Mouse (Mus musculus) hindbrain, embryonic 11.5 days (tissue): Measurements from ENCODE around the gene Zfp619. TPM values are rescaled to one million over a fixed set of nuclear protein-coding genes. Genes with fewer than 3 reads are reported as not detected.
A peak's percentile ranks its signal among the peaks of the same experiment; 100 is the strongest.
"Not testable (repeated sequence)": the region's sequence is repeated elsewhere in the genome, so short reads cannot be mapped to it uniquely, and the experiment has no call there.

ENCODE experiments used
- ATAC-seq: fragments of 200-750 bp; cut with Nextera tagmentation; 2 replicates; pipeline ENCODE4 v1.8.0; 2017; ENCODE audit warnings: mild to moderate bottlenecking, moderate TSS enrichment, moderate library complexity; ENCODE audit not compliant: low FRiP score
- DNase-seq: peaks from one replicate; pipeline ENCODE4 v3.0.0-alpha.2; 2015; ENCODE audit warnings: low spot score
- H3K27ac ChIP-seq: fragments of 300-500 bp; sonication (generic); 2 replicates; pipeline ENCODE4 v1.5.1; 2014; ENCODE audit warnings: mild to moderate bottlenecking, low read depth, low read length
- H3K27me3 ChIP-seq: fragments of 300-500 bp; sonication (generic); 2 replicates; pipeline ENCODE4 v1.6.1; 2014; ENCODE audit warnings: mild to moderate bottlenecking, low read length, moderate library complexity, mixed read lengths; ENCODE audit not compliant: control insufficient read depth, insufficient read depth
- H3K36me3 ChIP-seq: fragments of 300-500 bp; sonication (generic); 2 replicates; pipeline ENCODE4 v1.6.1; 2014; ENCODE audit warnings: mild to moderate bottlenecking, low read length, moderate library complexity, mixed read lengths; ENCODE audit not compliant: control insufficient read depth, insufficient read depth
- H3K4me1 ChIP-seq: fragments of 300-500 bp; sonication (generic); replicated peaks from 2 replicates; pipeline ENCODE4 v1.6.1; 2014; ENCODE audit warnings: low read length, mixed read lengths; ENCODE audit not compliant: control insufficient read depth, insufficient read depth
- H3K4me2 ChIP-seq: fragments of 300-500 bp; sonication (generic); replicated peaks from 2 replicates; pipeline ENCODE4 v1.6.1; 2014; ENCODE audit warnings: mild to moderate bottlenecking, low read depth, low read length
- H3K4me3 ChIP-seq: fragments of 300-500 bp; sonication (generic); 2 replicates; pipeline ENCODE4 v1.5.1; 2014; ENCODE audit warnings: low read depth, low read length
- H3K9ac ChIP-seq: fragments of 300-500 bp; sonication (generic); 2 replicates; pipeline ENCODE4 v1.6.1; 2014; ENCODE audit warnings: low read depth, low read length
- H3K9me3 ChIP-seq: fragments of 300-500 bp; sonication (generic); 2 replicates; pipeline ENCODE4 v1.6.1; 2016; ENCODE audit warnings: low read length; ENCODE audit not compliant: control insufficient read depth
- WGBS: fragments of 180-500 bp; shearing (Covaris S2); extraction: QIAGEN DNeasy Blood & Tissue Kit; methylation state at CpG from one replicate; pipeline ENCODE4 v1.1.7; 2014; 5-methylcytosine and 5-hydroxymethylcytosine counted together
- polyA plus RNA-seq: library from polyadenylated mRNA; unstranded; fragments of >200 nt; fragmentation: Nextera tagmentation; extraction: Ambion mirVana; gene quantifications from 2 replicates; pipeline ENCODE4 v1.2.1, GENCODE M21; 2014

The Zfp619 gene
- polyA plus RNA-seq, 1 experiment from 2014 or later: 3.4 TPM

DNA sequence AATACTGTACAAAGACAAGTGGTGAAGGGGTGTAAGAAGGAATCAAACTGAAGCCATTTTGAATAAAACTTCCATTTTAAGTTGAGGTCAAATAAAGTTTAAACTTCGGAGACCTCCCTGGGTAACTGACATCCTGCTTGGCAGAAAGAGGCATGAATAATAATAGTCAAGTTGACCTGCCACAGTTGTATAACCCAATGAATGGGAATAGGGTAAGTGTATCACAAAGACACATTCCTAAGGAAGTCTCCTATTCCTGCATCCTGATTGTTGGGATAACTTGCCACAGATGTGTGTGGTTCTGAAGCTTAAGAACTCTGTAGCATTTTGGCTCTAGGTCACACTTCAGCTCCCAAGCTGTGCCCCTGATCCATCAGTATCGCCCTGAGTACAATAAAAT is 62.5 kb downstream of the Zfp619 start:
- 78% methylated on average over 2 of the region's 2 CpGs for WGBS
- Histone ChIP-seq H3K9me3 (no peaks in the 10 kb centered on the region), H3K27ac (no peak overlapping the region), H3K4me2 (no peak overlapping the region), H3K36me3 (no peaks in the 10 kb centered on the region), H3K9ac (no peak overlapping the region), H3K27me3 (no peaks in the 10 kb centered on the region), H3K4me3 (no peak overlapping the region), H3K4me1 (no peaks in the 10 kb centered on the region)
- DNase-seq (no peak), ATAC-seq (no peak)

GRCm38 (mm10) chr7:39580601-39581000 is 63.0 kb downstream of the Zfp619 start:
- H3K4me3 ChIP-seq: no peak overlapping the region
- no peaks in the 10 kb centered on the region for H3K9me3 ChIP-seq
- H3K4me2 ChIP-seq: no peak overlapping the region
- ATAC-seq (no peak), DNase-seq (no peak)
- H3K36me3 ChIP-seq: no peaks in the 10 kb centered on the region
- H3K27me3 ChIP-seq: no peaks in the 10 kb centered on the region
- no peak overlapping the region for H3K9ac ChIP-seq
- no peak overlapping the region for H3K27ac ChIP-seq
- H3K4me1 ChIP-seq: no peaks in the 10 kb centered on the region
- WGBS: 90% methylated on average over 2 of the region's 2 CpGs

- not testable (repeated sequence) for H3K9me3 ChIP-seq, H3K4me3 ChIP-seq, ATAC-seq, DNase-seq, H3K36me3 ChIP-seq, H3K27ac ChIP-seq, H3K9ac ChIP-seq, H3K27me3 ChIP-seq, H3K4me2 ChIP-seq, H3K4me1 ChIP-seq
- WGBS: 59% methylated on average over 6 of the region's 6 CpGs
These were observed 69.3 kb downstream of the Zfp619 start for GRCm38 (mm10) chr7:39586834-39587233.

DNA sequence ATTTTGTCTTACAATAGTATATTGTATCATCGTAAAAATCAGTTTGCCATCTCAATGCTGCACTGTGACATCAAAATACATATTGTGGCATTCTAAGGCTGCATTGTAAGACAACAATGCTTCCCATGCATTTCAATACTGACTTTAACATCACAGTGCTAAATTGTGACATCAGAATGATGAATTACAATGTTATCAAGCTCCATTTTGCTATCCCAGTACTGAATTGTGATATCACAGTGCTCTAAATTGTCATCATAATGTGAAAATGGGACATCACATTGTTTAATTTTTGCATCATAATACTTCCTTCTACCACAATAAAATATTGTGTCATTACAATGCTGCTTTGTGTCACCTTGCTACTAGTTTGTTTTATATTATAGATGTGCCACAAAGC is 70.5 kb downstream of the Zfp619 start:
- H3K4me3 ChIP-seq: peak overlapping the region; percentile 37
- H3K36me3 ChIP-seq: no peaks in the 10 kb centered on the region
- no peaks in the 10 kb centered on the region for H3K4me1 ChIP-seq
- H3K9ac ChIP-seq: no peak overlapping the region
- H3K27me3 ChIP-seq: no peaks in the 10 kb centered on the region
- DNase-seq: no peak
- peak; percentile 38; the same call in 1 of the 2 replicates for ATAC-seq
- no peak overlapping the region for H3K27ac ChIP-seq
- 89% methylated on average over 1 of the region's 1 CpGs for WGBS
- no peak overlapping the region for H3K4me2 ChIP-seq
- no peaks in the 10 kb centered on the region for H3K9me3 ChIP-seq

- DNase-seq (peak; percentile 52), ATAC-seq (peak; percentile 93)
- H3K9me3 ChIP-seq, H3K36me3 ChIP-seq, H3K27me3 ChIP-seq, H3K4me1 ChIP-seq: not testable (repeated sequence)
- Histone ChIP-seq H3K4me3 (peak overlapping the region; percentile 37), H3K9ac (peak overlapping the region; percentile 54), H3K4me2 (peak overlapping the region; percentile 37), H3K27ac (peak overlapping the region; percentile 47; the same call in 1 of the 2 replicates)
- under 1% methylated on average over 46 of the region's 62 CpGs for WGBS
These were observed 71.0 kb downstream of the Zfp619 start for GRCm38 (mm10) chr7:39588471-39589041.

DNA sequence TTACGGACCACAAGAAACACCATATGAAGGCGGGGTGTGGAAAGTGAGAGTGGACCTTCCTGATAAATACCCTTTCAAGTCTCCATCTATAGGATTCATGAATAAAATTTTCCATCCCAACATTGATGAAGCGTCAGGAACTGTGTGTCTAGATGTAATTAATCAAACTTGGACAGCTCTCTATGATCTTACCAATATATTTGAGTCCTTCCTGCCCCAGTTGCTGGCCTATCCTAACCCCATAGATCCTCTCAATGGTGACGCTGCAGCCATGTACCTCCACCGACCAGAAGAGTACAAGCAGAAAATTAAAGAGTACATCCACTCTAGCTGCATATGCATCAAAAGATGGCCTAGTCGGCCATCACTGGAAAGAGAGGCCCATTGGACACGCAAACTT is 71.5 kb downstream of the Zfp619 start:
- not testable (repeated sequence) for H3K27ac ChIP-seq

More for the DNA sequence above, 71.5 kb downstream of the Zfp619 start:
- H3K9me3 ChIP-seq, DNase-seq, H3K9ac ChIP-seq, H3K4me1 ChIP-seq, H3K36me3 ChIP-seq, H3K27me3 ChIP-seq: not testable (repeated sequence)
- peak overlapping the region; percentile 37; the same call in 1 of the 2 replicates for H3K4me3 ChIP-seq
- peak overlapping the region; percentile 37 for H3K4me2 ChIP-seq
- ATAC-seq: peak; percentile 69
- WGBS: 43% methylated on average over 7 of the region's 7 CpGs

Other genes starting within 250 kb of the Zfp619 start
- not detected in 2 replicates for gene Gm5114, start 104.6 kb upstream of the Zfp619 start, polyA plus RNA-seq